Mouse (Mus musculus) left cerebral cortex, adult 9 months (tissue): ENCODE results near the gene Sema5b.

Experiments used
- DNase-seq, 2 experiments: peaks; one replicate each; pipeline ENCODE4 v3.0.0; 2022; ENCODE audit warnings: low spot score in 2 of 2

Gene Sema5b

GRCm38 (mm10) chr16:35541117-35541641, at the start of gene Sema5b:
Sema5b (plus strand) TSS chr16:35541145.
- DNase-seq: no peak

GRCm38 (mm10) chr16:35500342-35500741, 40.6 kb upstream of the Sema5b start:
- DNase-seq: no peak

GRCm38 (mm10) chr16:35501106-35501760, 39.7 kb upstream of the Sema5b start:
- no peak for DNase-seq

GRCm38 (mm10) chr16:35502456-35502855, 38.5 kb upstream of the Sema5b start:
- no peak for DNase-seq

GRCm38 (mm10) chr16:35504266-35504665, 36.7 kb upstream of the Sema5b start:
- DNase-seq: no peak

GRCm38 (mm10) chr16:35505786-35506185, 35.2 kb upstream of the Sema5b start:
- no peak for DNase-seq

- DNase-seq: no peak
Observed at GRCm38 (mm10) chr16:35508581-35508980, 32.4 kb upstream of the Sema5b start.

- no peak for DNase-seq
Observed at GRCm38 (mm10) chr16:35509331-35510070, 31.4 kb upstream of the Sema5b start.

- DNase-seq: no peak
Observed at GRCm38 (mm10) chr16:35515977-35516612, 24.9 kb upstream of the Sema5b start.

GRCm38 (mm10) chr16:35517976-35518951, 22.7 kb upstream of the Sema5b start:
- no peak for DNase-seq

GRCm38 (mm10) chr16:35519245-35519644, 21.7 kb upstream of the Sema5b start:
- no peak for DNase-seq

GRCm38 (mm10) chr16:35524200-35524599, 16.7 kb upstream of the Sema5b start:
- no peak for DNase-seq

GRCm38 (mm10) chr16:35534630-35535029, 6.3 kb upstream of the Sema5b start:
- no peak for DNase-seq

- no peak for DNase-seq
Observed at GRCm38 (mm10) chr16:35537651-35538050, 3.3 kb upstream of the Sema5b start.

GRCm38 (mm10) chr16:35539041-35539440, 1.9 kb upstream of the Sema5b start:
- no peak for DNase-seq

GRCm38 (mm10) chr16:35540333-35541116, 420 bp upstream of the Sema5b start:
- DNase-seq: peak in 1 of 2 experiments; percentile 67

- no peak for DNase-seq
Observed at GRCm38 (mm10) chr16:35541661-35542420, 896 bp downstream of the Sema5b start.

GRCm38 (mm10) chr16:35542421-35542780, 1.5 kb downstream of the Sema5b start:
- DNase-seq: no peak

- no peak for DNase-seq
Observed at GRCm38 (mm10) chr16:35545723-35546122, 4.8 kb downstream of the Sema5b start.

GRCm38 (mm10) chr16:35547966-35548365, 7.0 kb downstream of the Sema5b start:
- no peak for DNase-seq
